Mouse (Mus musculus) adrenal gland, adult 18-20 months (tissue): ENCODE data around the gene Gm28897. TPM values are rescaled to one million over a fixed set of nuclear protein-coding genes. Genes with fewer than 3 reads are reported as not detected.
"Not testable (repeated sequence)": the region's sequence is repeated elsewhere in the genome, so short reads cannot be mapped to it uniquely, and the experiment has no call there.

ENCODE experiments used
- DNase-seq, 2 experiments: peaks; one replicate each; pipeline ENCODE4 v3.0.0; 2021 to 2022; ENCODE audit warnings: low spot score in 2 of 2
- long read RNA-seq, 2 experiments: library from polyadenylated mRNA; stranded (forward); transcript quantifications; one replicate each; pipeline ENCODE4 v2.0.0; 2021
- total RNA-seq, 2 experiments: library from RNA; stranded (reverse); gene quantifications; 1 replicate in 1 of 2; 2 replicates in 1 of 2; pipeline ENCODE4 v1.2.3; 2021

Gm28897 gene
- not detected for total RNA-seq
- long read RNA-seq, experiment 1 = 0 reads
- long read RNA-seq, experiment 2 = 0 reads

DNA sequence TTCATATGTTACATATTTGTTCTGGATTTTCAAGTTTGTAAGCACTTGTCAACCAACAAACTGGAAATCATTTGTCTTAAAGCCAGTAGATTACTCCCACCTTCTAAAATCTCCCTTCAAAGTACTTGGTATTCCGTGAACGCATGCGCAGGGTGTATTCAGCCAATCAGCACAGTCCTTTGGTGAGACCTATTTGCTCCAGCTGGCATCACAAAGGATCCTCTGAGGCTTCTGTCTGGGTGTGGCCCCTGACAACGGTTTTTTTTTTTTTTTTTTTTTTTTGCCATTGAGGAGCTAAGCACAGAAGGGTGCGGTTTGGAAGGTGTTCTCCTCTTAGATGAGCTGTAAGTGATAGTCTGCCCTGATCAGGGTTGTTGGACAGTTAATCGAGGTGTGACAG is at the start of gene Gm28897:
Gene Gm28897 (plus strand): TSS at position 301 of the 400 bp plus-strand sequence.
- DNase-seq = not testable (repeated sequence)
